Mouse (Mus musculus) testis, postnatal 10 days (tissue): ENCODE data around the gene Cnnm4.

ENCODE experiments used
- DNase-seq: peaks from one replicate; pipeline ENCODE4 v3.0.0; 2021; ENCODE audit warnings: low spot score

The Cnnm4 gene

DNA sequence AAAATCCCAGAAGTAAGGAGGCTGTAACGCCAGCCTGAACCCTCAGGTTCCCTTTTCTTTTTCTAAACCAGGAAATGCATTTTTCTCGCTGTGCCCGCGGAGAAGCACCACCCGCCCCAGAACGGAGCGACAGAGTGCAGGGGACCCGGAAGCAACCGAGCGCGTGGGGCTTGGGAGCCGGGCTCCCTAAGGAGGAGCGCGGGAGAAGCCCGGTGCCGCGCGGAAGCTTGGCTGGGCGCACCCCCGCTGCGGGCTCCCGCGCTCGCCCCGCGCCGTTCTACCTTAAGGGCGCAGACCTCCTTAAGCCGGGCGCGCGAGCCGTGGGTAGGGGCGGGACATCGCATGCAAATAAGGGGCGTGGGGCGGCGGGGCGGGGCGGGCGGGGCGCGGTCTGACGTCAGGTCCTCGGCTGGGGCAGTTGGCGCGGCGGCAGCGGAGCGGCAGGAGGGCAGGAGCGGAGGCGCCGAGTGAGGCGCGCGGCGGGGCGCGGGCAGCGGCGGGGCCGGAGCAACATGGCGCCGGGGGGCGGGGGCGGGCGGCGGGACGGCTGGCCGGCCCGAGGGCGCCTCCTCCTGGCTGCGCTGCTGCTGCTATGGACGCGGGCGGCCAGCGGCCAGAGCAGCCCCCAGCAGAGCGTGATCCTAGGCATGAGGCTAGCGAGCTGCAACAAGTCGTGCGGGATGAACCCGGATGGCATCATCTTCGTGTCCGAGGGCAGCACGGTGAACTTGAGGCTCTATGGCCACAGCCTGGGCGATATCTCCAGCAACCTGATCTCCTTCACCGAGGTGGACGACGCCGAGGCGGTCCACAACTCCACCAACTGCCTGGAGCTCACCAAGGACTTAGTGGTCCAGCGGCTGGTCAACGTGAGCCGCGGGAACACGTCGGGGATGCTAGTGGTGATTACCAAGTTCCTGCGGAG is at the start of gene Cnnm4:
TSS of gene Cnnm4 (plus strand) at position 440 of the 925 bp plus-strand sequence.
- DNase-seq = peak; percentile 91

DNA sequence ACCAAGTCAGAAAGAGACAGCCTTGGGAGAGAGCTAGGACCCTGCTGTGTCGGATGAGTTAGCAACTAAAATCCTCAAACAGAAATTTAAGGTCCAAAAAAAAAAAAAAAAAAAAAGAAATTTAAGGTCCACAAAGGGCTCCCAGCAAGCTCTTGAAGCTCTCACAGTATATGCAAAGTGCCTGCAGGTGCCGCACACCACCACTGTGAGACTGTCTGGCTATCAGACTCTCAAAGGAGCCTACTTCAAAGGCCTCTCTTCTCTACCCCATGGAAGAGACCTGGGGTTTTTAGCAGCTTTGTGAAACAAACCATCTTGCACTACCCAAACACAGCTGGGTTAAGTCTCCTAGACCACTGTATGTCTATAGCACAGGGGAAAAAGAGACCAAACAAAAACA is 41.9 kb upstream of the Cnnm4 start:
- DNase-seq = no peak

DNA sequence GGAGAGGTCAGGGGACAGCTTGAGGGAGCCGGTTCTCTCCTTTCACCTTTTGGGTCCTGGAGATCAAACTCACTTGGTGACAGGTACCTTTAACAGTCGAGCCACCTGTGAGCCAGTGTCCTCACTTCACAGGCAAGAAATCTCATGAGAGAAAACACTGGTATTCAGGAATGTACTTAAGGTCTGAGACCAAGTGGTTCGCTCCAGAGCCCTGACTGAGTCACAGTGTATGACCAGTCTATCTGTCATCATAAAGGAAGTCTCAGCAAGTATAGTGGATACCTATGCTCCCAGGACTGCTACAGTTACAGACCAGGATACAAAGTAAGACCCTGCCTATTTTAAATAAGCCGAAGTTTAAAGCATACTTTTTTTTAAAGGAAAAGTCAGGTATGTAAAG is 38.4 kb upstream of the Cnnm4 start:
- DNase-seq = no peak

DNA sequence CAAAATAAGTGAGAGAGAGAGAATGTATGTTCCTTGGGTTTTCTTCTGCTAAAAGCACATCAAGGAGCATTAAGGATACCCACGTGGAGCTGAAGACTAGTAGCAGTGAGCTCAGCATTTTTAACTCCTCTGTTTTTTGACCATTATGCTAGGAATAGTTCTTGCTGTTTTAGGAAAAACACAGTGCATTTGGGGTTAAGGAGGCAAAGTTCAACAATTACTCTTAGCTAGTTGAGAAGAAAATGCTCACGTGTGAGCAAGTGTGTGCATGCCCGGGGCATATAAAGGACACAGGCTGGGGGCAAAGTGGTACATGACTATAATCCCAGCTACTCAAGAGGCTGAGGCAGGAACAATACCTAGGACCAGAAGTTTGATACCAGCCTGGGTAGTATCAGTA is 37.8 kb upstream of the Cnnm4 start:
- no peak for DNase-seq

DNA sequence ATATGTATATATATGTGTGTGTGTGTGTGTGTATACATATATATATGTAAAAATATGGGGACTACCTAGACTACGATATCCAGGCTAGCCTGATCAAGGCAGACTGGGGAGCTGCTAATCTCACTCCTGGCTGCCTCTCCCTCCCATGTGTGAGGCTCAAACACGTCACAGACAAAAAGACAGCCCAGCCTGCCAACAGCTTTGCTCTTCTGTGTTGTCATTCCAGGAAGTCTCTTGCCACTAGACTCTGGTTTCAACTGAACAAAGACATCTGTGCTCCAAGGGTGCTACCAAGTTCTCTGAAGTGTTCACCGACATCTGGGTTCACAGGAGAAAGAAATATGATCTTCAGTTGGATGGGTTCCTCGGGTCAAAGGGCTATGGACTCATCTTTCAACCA is 36.3 kb upstream of the Cnnm4 start:
- DNase-seq = no peak

DNA sequence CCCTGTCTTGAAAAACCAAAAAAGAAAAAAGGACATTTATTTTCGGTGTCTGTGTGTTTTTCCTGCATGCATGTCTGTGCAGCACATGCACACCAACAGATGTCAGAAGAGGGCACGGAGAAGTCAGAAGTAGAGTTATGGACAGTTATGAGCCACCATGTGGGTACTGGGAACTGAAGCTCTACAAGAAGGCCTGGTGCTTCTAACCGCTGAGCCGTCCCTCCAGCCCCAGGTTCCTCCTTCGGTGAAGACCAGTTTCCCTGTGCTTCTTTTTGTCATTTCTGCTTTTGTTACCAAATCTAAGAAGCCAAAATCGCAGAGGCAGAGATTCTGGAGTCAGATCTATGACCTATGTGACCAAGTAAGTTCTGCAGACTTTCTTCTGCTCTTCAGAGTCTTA is 34.9 kb upstream of the Cnnm4 start:
- DNase-seq = no peak

DNA sequence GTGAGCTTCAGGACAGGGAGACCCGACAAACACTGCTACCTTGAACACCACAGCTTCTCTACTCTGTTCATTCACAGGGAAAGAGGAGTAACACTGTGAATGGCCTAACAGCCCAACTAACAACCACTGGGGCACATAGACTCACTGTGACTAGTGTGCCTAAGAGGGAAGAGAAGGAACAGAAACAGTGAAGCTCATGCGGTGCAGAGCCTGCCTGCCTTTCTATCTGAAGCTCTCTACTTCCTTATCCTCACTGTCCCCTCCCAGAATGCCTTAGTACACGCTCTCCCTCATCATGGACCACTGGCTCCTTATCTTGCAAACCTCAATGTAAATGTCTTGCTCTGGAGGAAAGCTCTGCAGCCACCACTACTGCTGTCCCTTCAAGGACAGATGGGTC is 34.2 kb upstream of the Cnnm4 start:
- no peak for DNase-seq

DNA sequence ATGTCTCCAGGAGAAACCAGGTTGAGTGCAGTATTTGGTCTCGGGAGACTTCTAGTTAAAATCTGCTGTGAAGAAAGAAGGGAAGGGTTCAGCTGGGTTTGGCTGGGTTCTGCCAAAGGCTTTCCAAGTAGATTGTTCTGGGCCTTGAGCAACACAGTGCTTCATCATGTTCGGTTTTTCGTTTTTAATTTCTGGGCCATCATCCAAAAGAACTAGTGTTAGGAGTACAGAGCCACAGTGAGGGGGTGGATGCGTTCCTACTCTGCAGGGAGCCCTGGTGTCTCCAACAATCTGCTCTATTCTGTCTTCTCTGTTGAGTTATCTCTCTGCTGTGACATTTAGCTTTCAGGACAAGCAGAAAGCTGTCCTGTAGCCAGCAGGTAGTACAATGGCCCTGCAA is 30.3 kb upstream of the Cnnm4 start:
- DNase-seq = no peak

DNA sequence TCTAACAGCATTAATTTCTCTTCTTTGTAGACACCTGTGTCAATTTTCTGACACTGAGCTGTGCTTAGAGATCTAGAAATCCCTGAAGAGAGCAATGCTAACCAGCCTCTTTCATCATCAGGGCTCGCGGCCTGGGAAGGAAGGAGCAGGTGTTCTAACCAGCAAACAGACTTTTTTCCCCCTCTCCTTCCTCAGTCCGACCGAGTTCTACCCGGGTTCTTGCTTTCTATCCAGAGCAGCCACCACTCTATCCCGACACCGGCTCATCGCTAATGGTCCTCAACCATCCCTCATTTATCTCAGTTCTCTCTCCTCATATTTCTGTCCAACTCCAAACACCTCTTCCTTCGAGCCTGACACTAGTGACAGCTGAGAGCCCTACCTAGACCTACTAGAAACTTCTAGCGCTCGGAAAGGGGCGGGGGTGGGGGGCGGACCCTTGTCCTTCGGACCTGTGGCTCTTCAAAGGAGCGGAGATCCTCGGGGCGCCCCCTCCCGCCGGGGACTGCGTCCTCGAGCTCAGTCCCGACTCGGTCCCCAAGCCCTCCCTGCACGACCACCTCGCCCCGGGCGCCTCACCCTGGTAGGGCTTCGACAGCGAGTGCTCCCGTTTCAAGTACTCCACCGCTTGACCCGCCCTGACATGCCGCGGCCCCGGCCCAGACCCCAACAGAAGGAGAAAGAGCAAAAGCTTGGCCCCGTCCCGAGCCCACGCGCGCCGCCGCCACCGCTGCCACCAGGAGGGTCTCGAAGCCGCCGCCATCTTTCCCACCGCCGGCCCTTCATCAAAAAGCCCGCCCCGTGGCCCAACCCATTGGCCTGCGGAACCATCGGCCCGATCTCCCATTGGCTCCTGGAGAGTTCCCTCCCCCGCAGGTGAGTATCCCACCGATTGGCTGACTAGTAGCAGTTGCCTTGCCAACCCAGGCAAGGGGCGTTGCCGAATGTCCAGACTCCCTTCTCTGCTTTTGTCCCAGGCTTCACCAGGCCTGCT is 26.7 kb upstream of the Cnnm4 start, which contains the start of gene Lman2l:
TSS of gene Lman2l (minus strand) at position 801 of the 994 bp plus-strand sequence.
- DNase-seq = peak; percentile 97

DNA sequence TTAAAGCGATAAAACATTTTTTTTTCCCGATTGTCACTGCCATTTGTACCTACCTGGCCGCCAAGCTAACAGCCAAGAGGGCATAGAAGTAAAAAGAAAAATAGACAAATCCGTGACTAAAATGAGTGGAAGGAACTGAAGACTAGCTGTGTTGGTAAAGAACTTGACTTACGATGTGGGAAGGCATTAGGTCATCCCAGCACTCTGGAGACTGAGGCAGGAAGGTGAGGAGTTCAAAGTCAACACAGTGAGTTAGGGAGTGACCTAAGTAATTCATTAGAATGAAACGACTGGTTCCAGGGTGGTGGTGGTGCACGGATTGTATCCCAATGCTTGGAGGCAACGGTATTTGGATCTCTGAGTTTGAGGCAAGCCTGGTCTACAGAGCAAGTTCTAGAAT is 25.9 kb upstream of the Cnnm4 start:
- no peak for DNase-seq

DNA sequence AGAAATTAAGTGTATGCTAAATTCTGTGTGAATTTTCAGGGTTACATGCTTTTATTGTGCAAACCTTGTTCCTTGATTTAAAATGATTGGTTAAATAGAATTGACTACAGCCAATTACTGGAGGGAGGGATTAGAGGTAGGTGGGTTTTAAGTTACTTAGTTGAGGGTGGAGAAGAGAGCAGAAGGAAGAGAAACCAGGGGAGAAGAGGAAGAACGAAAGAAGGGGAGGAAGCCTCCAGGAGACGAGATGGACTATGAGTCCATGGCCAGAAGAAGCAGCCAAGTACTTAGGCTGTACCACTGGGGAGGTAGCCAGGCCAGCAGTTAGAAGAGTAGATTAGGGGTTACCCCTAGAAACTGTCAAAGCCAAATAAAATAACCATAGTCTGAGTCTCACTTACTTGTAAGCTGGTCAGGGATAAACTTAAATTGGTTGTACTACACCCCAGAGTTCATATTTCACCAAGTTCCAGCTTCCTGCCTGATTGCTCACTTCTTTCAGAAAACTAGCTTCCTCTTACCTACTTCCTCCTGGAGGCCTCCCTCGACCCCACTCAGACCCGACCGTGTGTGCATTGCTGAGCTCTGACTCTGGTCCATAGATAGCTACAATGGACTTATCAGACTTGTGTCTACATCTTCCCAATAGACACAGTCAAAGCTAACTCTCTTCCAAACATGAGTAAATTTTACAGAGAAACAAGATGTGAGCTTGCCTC is 25.2 kb upstream of the Cnnm4 start:
- DNase-seq = no peak

DNA sequence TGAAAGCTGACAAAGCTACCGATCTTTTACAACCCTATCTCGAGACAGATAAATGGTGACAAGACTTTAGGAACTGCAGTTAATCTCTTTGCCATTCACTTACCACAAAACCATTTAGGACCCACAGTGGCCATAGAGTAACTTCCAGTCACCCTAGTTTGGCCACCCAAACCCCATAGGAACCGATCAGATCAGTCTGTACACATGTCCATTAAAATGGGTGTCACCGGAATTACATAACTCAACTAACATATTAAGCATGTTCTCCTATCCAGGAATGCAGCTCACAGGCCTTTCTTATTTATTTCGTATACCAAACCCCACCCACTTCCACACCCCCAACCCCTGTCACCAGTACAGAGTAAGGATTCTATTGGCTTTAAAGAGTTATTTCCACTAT is 24.6 kb upstream of the Cnnm4 start:
- no peak for DNase-seq

DNA sequence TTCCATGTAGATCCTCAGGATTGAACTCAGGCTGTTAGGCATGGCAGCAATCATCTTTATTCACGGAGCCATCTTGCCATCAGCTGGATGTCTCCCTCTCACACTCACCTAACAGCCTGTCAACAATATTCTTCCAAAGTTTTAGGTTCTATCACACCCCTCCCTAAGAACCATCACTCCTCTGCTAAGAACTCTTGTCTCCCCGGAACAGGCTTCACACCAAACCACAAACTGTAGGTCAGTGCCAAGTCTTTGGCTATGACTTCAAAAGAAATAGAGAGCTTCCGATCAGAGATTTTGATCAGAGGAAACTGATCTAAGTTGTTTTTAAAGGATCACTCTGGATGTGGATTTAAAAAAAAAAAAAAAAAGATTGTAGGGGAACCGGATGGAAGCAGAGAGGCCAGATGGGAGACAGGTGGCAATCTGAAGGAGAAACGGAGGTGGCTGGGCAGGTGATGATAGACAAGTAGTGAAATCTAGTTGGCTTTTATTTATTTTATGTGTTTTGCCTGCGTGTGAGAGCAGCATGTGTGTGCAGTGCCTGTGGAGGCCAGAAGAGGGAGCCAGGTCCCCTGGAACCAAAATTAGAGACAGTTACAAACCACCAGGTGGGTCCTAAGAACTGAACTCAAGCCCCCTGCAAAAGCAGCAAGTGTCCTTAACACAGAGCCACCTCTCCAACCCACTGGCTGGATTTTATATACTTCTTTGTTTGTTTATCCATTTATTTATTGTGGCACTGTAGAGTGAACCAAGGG is 17.2 kb upstream of the Cnnm4 start:
- no peak for DNase-seq

DNA sequence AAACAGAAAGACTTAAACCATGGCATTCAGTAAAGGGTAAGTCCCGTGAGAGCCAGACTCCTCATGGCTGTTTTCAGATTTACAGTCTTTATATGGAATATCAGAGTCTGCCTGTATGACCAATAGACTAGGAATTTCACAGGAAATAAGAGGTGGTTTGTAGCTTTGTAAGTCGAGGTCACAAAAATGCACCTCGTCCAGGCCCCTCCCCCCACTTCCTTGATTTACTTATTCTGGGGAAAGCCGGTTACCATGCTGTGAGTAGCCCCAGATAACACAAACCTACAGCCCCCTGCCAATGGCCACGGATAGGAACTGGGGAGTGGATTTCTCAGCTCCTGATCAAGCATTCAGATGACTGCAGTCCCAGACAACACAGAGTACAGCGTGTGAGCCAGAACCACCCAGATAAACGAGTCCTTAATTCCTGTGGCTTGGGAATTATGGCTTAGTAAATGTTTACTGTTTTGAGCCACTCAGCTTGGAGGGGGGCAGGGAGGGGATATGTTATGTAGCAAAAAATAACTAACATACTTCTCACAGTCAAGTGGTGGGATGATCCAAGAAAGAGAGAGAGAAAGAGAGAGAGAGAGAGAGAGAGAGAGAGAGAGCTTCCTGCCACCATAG is 13.9 kb upstream of the Cnnm4 start:
- DNase-seq = no peak

DNA sequence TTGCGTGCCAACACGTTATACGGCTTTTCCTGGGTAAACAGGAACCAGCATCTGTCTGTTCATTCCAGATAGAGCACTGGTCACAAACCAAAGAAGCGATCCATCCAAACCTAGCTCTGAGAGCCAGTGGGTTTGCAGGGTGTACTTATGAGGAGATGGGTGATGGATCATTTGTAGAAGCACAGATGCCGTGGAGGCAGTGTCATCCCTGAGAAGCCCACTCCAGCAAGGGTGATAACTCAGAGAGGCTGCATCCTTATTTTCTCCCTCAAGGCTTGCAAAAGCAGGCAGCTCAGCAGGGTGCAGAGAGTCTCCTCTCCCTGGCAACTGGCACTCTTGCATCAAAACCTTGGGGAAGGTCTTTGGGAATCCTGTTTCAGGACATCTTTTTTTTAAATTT is 13.3 kb upstream of the Cnnm4 start:
- no peak for DNase-seq

DNA sequence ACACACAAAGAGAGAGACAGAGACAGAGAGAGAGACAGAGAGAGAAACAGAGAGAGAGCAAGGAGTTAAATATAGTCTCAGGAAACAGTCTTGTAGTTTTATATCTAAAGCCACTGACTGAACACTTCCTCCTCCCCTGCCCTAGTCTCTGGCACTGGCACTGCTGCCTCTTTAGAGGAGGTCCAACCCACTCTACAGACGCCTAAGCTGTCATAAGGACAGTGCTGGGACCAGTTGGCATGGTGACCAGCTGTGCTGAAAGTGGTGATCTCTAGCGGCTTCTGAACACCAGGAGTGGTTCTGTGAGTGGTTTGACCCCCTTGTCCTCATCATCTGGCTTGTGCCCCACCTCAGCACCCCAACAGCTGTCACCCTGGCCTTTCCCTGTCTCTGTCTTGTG is 9.6 kb upstream of the Cnnm4 start:
- DNase-seq = no peak

DNA sequence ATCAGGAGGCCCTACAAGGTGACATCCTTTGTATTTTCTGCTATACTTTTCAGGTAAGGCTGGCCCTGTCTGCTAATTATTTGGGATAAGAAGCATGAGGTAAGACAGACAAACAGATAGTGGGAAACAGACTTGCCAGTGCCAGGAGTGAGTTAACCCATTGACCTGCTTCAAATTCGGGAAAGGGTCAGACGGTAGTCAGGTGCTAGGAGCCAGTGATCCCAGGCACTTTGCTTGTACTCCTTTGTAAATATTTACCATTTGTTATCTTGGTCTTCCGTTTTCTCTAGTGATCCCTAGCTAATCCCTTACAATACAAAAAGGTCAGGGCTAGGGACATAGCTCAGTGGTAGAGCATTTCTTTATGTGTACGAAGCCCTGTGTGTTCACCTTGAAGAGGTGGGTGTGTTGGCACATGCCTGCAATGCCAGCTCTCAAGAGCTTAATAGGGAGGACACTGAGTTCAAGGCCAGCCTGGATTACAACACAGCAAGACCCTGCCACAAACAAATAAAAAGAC is 5.7 kb upstream of the Cnnm4 start:
- DNase-seq = no peak

DNA sequence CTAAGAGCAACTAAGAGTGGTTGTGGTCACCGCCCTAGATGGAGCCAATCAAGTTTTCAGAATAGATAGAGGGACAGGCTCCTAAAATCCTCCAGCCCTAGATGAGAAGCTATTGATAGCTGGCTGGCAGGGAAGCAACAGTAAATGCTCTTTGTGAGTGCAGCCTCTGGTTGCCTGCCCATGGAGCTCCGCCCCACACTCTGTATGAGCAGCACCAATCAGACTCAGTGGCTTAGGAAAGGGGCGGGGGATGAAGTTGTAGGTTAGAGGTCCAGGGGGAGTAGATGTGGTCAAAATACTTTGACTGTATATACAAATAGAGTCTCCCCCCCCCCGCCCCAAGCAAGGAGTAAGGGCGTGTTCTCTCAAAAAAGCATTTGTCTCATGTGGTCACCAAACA is 4.0 kb upstream of the Cnnm4 start:
- no peak for DNase-seq

DNA sequence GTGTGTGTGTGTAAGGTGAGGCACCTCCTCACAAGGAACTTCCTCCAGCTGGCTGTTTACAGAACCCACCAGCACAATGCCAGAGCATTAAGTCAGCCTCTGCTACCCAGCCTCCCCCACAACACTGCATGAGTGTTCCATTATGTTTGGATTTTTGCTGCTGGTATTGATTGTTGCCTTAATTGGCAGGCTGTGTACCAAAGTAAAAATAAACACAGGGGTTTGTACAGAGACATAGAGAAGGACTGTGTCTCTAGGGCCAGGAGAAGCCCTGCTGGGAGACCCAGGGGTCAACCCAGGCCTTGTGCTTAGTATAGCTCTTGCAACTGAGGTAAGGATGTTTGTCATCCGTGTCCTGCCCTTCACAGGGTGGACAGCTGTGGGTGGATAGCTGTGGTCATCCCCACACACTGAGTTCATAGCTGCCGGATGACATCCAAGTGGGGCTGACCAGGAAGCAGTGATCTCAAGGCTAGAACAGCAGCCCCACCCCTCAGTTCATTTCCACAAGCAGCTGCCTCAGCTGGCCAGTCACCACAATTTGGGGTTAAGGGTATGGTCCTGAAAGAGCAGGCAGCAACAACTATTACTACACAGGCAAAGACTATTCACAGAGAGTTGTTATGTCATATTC is 1.5 kb upstream of the Cnnm4 start:
- DNase-seq = no peak

DNA sequence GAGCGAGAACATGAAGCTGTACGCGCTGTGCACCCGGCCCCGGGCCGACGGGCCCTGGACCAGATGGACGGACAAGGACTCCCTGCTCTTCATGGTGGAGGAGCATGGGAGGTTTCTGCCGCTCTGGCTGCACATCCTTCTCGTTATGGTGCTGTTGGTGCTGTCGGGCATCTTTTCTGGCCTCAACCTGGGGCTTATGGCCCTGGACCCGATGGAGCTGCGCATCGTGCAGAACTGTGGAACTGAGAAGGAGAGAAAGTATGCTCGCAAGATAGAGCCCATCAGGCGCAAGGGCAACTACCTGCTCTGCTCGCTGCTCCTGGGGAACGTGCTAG is 653 bp downstream of the Cnnm4 start:
- no peak for DNase-seq
